Mouse (Mus musculus) intestine, embryonic 16.5 days (tissue): ENCODE measurements at regions not wholly inside any gene's neighbourhood (a gene's known extent, or its start where the extent isn't known, plus 50 kb on each side); places are given as distances from the start of the nearest gene placed in this dataset.
A peak's percentile ranks its signal among the peaks of the same experiment; 100 is the strongest.

Source experiments
- ATAC-seq: fragments of 200-750 bp; cut with Nextera tagmentation; 2 replicates; pipeline ENCODE4 v1.8.0; 2017; ENCODE audit warnings: moderate TSS enrichment, moderate library complexity
- H3K27ac ChIP-seq: fragments of 300-500 bp; sonication (generic); 2 replicates; pipeline ENCODE4 v1.5.1; 2014; ENCODE audit warnings: mild to moderate bottlenecking, low read length
- H3K27me3 ChIP-seq: fragments of 300-500 bp; sonication (generic); replicated peaks from 2 replicates; pipeline ENCODE4 v1.6.1; 2014; ENCODE audit warnings: low read length, control low read depth, mixed read lengths; ENCODE audit not compliant: control insufficient read depth, insufficient read depth
- H3K36me3 ChIP-seq: fragments of 300-500 bp; sonication (generic); 2 replicates; pipeline ENCODE4 v1.6.1; 2014; ENCODE audit warnings: low read length, control low read depth; ENCODE audit not compliant: control insufficient read depth, insufficient read depth
- H3K4me1 ChIP-seq: fragments of 300-500 bp; sonication (generic); 2 replicates; pipeline ENCODE4 v1.6.1; 2014; ENCODE audit warnings: low read length, control low read depth, mixed read lengths; ENCODE audit not compliant: control insufficient read depth, insufficient read depth
- H3K4me2 ChIP-seq: fragments of 300-500 bp; sonication (generic); 2 replicates; pipeline ENCODE4 v1.6.1; 2014; ENCODE audit warnings: low read depth, low read length, control low read depth
- H3K4me3 ChIP-seq: fragments of 300-500 bp; sonication (generic); 2 replicates; pipeline ENCODE4 v1.5.1; 2014; ENCODE audit warnings: mild to moderate bottlenecking, low read length
- H3K9ac ChIP-seq: fragments of 300-500 bp; sonication (generic); 2 replicates; pipeline ENCODE4 v1.6.1; 2014; ENCODE audit warnings: low read depth, low read length
- H3K9me3 ChIP-seq: fragments of 300-500 bp; sonication (generic); 2 replicates; pipeline ENCODE4 v1.6.1; 2016; ENCODE audit warnings: low read length, control low read depth; ENCODE audit not compliant: control insufficient read depth
- WGBS: fragments of 180-500 bp; shearing (Covaris S2); extraction: QIAGEN DNeasy Blood & Tissue Kit; methylation state at CpG from one replicate; pipeline ENCODE4 v1.1.7; 2014; 5-methylcytosine and 5-hydroxymethylcytosine counted together

DNA sequence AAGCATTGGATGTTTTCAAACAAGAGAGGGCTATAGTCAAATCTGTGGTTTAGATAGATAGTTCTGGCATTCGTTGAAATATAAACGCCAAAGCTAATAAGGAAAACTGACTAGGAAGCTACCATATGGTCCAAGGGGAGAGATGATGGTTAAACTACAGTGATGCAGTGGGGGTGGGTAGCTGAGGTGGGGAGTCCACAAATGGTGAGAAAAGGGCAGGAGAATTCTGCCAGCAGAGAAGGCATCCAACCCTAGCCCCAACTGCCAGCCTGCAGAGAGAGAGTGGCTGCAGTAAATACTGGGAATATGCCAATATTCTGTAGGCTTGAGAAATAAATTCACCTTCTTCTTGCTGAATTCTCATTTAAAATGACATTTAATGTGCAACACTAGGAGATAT, 204.3 kb downstream of the Fam84b start:
- no peak overlapping the region for H3K4me3 ChIP-seq
- no peak overlapping the region for H3K27ac ChIP-seq

DNA sequence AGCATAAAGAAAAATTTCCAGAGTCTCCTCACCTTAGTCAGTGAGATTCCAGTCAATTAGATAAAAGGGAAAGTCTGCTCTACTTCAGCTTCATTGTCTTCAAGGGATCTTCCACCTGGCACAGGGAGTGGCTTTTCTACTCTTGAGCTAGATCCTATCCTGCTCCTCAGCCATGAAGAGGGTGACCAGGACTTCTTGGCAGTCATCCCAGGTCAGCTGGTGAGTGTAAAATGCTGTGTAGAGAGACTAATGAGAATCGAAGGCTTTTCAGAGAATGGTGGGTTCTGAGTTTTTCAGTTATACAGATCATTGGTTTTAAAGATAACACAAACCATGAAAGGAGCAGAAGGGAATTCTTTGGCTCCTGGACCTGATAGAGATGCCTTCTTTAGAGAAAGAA, 211.8 kb downstream of the Fam84b start:
- no peak overlapping the region for H3K9ac ChIP-seq
- H3K27me3 ChIP-seq = no peaks in the 10 kb centered on the region
- WGBS = 84% methylated on average over 1 of the region's 1 CpGs
- H3K4me2 ChIP-seq = no peak overlapping the region
- H3K36me3 ChIP-seq = no peaks in the 10 kb centered on the region
- no peak overlapping the region for H3K27ac ChIP-seq
- H3K4me3 ChIP-seq = no peak overlapping the region
- no peaks in the 10 kb centered on the region for H3K4me1 ChIP-seq
- no peak for ATAC-seq
- H3K9me3 ChIP-seq = no peaks in the 10 kb centered on the region

More for the DNA sequence above, 204.3 kb downstream of the Fam84b start:
- WGBS = 65% methylated on average over 2 of the region's 2 CpGs
- H3K36me3 ChIP-seq = no peaks in the 10 kb centered on the region
- no peaks in the 10 kb centered on the region for H3K4me1 ChIP-seq
- ATAC-seq = no peak
- H3K4me2 ChIP-seq = no peak overlapping the region
- H3K9me3 ChIP-seq = no peaks in the 10 kb centered on the region
- H3K27me3 ChIP-seq = no peaks in the 10 kb centered on the region
- H3K9ac ChIP-seq = no peak overlapping the region

GRCm38 (mm10) chr15:60633457-60633850, 220.1 kb downstream of the Fam84b start:
- Histone ChIP-seq H3K36me3 (no peaks in the 10 kb centered on the region), H3K9me3 (no peaks in the 10 kb centered on the region), H3K4me1 (no peaks in the 10 kb centered on the region), H3K27ac (no peak overlapping the region), H3K9ac (no peak overlapping the region), H3K4me2 (no peak overlapping the region), H3K27me3 (no peaks in the 10 kb centered on the region), H3K4me3 (no peak overlapping the region)
- no peak for ATAC-seq
- 65% methylated on average over 3 of the region's 3 CpGs for WGBS

GRCm38 (mm10) chr15:60632789-60633456, 220.7 kb downstream of the Fam84b start:
- Histone ChIP-seq H3K4me2 (no peak overlapping the region), H3K27me3 (no peaks in the 10 kb centered on the region), H3K9ac (no peak overlapping the region), H3K4me1 (no peaks in the 10 kb centered on the region), H3K27ac (no peak overlapping the region), H3K4me3 (no peak overlapping the region), H3K36me3 (no peaks in the 10 kb centered on the region), H3K9me3 (no peaks in the 10 kb centered on the region)
- no peak for ATAC-seq
- 62% methylated on average over 4 of the region's 4 CpGs for WGBS

DNA sequence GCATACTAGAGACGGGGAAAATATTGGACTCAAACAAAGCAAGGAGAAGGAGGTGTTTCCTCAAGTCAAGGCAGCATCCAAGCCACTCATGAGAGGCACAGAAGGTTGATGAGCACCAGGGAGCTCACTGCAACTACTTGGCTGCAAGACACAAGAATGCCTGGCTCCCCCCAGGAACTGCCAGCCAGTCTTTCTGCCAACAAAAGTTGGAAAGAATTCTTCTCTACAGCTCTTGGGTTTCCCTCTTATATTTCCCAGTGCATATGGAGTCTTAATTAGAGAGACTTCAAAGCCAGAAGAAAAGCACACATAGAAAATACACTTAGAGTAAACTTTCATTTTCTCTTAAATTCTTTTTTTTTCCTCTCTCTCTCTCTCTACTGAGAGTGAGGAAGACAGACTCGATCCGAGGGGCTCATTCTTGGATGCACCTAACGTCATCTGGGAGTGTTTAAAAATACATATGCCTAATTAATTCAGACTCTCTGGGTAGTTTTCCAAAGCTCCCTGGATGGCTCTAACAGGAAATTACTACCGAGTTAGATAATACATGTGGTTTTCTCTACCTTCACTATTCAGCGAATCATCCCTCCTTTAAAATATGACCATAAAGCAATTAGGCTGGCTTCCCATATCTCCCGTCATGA, 222.7 kb downstream of the Fam84b start:
- no peak overlapping the region for H3K27ac ChIP-seq
- no peak overlapping the region for H3K4me2 ChIP-seq
- H3K36me3 ChIP-seq = no peaks in the 10 kb centered on the region
- no peak for ATAC-seq
- H3K9ac ChIP-seq = no peak overlapping the region
- no peaks in the 10 kb centered on the region for H3K9me3 ChIP-seq
- H3K4me1 ChIP-seq = no peaks in the 10 kb centered on the region
- H3K4me3 ChIP-seq = no peak overlapping the region
- no peaks in the 10 kb centered on the region for H3K27me3 ChIP-seq
- 80% methylated on average over 7 of the region's 7 CpGs for WGBS

GRCm38 (mm10) chr15:60618801-60619200, 234.8 kb downstream of the Fam84b start:
- 73% methylated on average over 2 of the region's 2 CpGs for WGBS
- H3K4me2 ChIP-seq = no peak overlapping the region
- no peak for ATAC-seq
- no peak overlapping the region for H3K9ac ChIP-seq
- H3K9me3 ChIP-seq = no peaks in the 10 kb centered on the region
- H3K27ac ChIP-seq = no peak overlapping the region
- H3K4me1 ChIP-seq = no peaks in the 10 kb centered on the region
- no peaks in the 10 kb centered on the region for H3K36me3 ChIP-seq
- no peak overlapping the region for H3K4me3 ChIP-seq
- H3K27me3 ChIP-seq = no peaks in the 10 kb centered on the region

DNA sequence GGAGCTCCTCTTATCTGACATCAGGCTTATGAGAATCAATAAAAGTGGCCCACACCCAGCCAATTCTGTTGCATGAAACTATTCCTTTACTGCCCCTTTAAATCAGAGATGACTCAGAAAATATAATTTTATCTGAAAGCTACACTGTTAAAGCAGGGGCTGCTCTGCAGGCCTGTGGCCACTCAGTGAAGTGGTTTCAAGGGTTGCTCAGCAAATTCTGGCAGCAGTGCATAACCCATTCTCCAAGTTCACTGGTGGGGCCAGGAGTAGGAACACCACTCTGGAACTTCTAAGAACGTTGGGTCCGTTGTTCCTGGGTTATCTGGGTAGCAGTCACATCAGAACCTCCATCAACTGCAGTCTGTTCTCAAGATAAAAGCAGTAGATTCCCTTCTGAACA, 236.2 kb downstream of the Fam84b start:
- Histone ChIP-seq H3K27ac (no peak overlapping the region), H3K9ac (no peak overlapping the region), H3K36me3 (no peaks in the 10 kb centered on the region), H3K4me1 (no peaks in the 10 kb centered on the region), H3K4me2 (no peak overlapping the region), H3K4me3 (no peak overlapping the region), H3K27me3 (no peaks in the 10 kb centered on the region), H3K9me3 (no peaks in the 10 kb centered on the region)
- WGBS = 41% methylated on average over 2 of the region's 2 CpGs
- ATAC-seq = peak; percentile 46; the same call in 1 of the 2 replicates

DNA sequence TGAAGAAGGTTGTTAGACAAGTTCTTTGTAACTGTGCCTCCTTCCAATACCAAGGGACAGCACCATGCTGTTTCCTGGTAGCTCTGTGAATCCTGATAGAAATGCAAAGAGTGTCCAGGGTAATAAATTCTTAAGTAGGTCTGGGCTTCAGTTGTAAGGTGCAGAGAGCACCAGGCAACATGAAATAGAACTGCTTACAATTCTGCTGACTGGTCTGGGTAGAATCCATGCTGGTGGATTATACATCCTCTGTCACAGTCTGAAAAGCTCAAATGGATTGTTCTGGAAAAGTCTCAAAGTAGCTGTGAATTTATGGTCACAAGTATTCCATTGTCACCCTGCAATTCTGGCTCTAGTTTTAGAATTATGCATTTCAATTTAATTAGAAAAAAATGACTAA, 251.7 kb downstream of the Fam84b start:
- Histone ChIP-seq H3K27me3 (no peaks in the 10 kb centered on the region), H3K36me3 (no peaks in the 10 kb centered on the region), H3K9ac (no peak overlapping the region), H3K9me3 (no peaks in the 10 kb centered on the region), H3K4me3 (no peak overlapping the region), H3K27ac (no peak overlapping the region), H3K4me2 (no peak overlapping the region), H3K4me1 (no peaks in the 10 kb centered on the region)
- no peak for ATAC-seq

GRCm38 (mm10) chr15:60577084-60577483, 276.5 kb downstream of the Fam84b start:
- Histone ChIP-seq H3K27ac (no peak overlapping the region), H3K4me1 (no peaks in the 10 kb centered on the region), H3K27me3 (no peaks in the 10 kb centered on the region), H3K9ac (no peak overlapping the region), H3K4me2 (no peak overlapping the region), H3K4me3 (no peak overlapping the region), H3K9me3 (no peaks in the 10 kb centered on the region), H3K36me3 (no peaks in the 10 kb centered on the region)
- WGBS = 89% methylated on average over 5 of the region's 5 CpGs
- ATAC-seq = no peak

- H3K9me3 ChIP-seq = no peaks in the 10 kb centered on the region
- no peak for ATAC-seq
- H3K36me3 ChIP-seq = no peaks in the 10 kb centered on the region
- H3K27me3 ChIP-seq = no peaks in the 10 kb centered on the region
- no peak overlapping the region for H3K4me3 ChIP-seq
- no peak overlapping the region for H3K27ac ChIP-seq
- no peaks in the 10 kb centered on the region for H3K4me1 ChIP-seq
- H3K4me2 ChIP-seq = no peak overlapping the region
- WGBS = 97% methylated on average over 3 of the region's 3 CpGs
- no peak overlapping the region for H3K9ac ChIP-seq
These were observed 287.3 kb downstream of the Fam84b start for GRCm38 (mm10) chr15:60566267-60566666.
